Mouse (Mus musculus) midbrain, embryonic 14.5 days (tissue): Measurements from ENCODE around the gene Hif3a. TPM values are rescaled to one million over a fixed set of nuclear protein-coding genes. Genes with fewer than 3 reads are reported as not detected.
A peak's percentile ranks its signal among the peaks of the same experiment; 100 is the strongest.
"Not testable (repeated sequence)": the region's sequence is repeated elsewhere in the genome, so short reads cannot be mapped to it uniquely, and the experiment has no call there.

Experiments used
- ATAC-seq: fragments of 200-750 bp; cut with Nextera tagmentation; 2 replicates; pipeline ENCODE4 v1.8.0; 2017; ENCODE audit warnings: moderate number of reproducible peaks, moderate library complexity; ENCODE audit not compliant: low FRiP score, low TSS enrichment
- DNase-seq: peaks from one replicate; pipeline ENCODE4 v3.0.0-alpha.2; 2015
- H3K27ac ChIP-seq: fragments of 300-500 bp; sonication (generic); replicated peaks from 2 replicates; pipeline ENCODE4 v1.5.1; 2014; ENCODE audit warnings: mild to moderate bottlenecking, low read depth, low read length, moderate library complexity
- H3K27me3 ChIP-seq: fragments of 300-500 bp; sonication (generic); 2 replicates; pipeline ENCODE4 v1.6.1; 2014; ENCODE audit warnings: low read length, control low read depth, mixed read lengths; ENCODE audit not compliant: control insufficient read depth, insufficient read depth
- H3K36me3 ChIP-seq: fragments of 300-500 bp; sonication (generic); 2 replicates; pipeline ENCODE4 v1.6.1; 2014; ENCODE audit warnings: low read length, control low read depth; ENCODE audit not compliant: control insufficient read depth, insufficient read depth
- H3K4me1 ChIP-seq: fragments of 300-500 bp; sonication (generic); 2 replicates; pipeline ENCODE4 v1.6.1; 2014; ENCODE audit warnings: mild to moderate bottlenecking, antibody characterized with exemption, low read length, control low read depth; ENCODE audit not compliant: control insufficient read depth, insufficient read depth
- H3K4me2 ChIP-seq: fragments of 300-500 bp; sonication (generic); 2 replicates; pipeline ENCODE4 v1.6.1; 2014; ENCODE audit warnings: mild to moderate bottlenecking, low read length, moderate library complexity
- H3K4me3 ChIP-seq: fragments of 300-500 bp; sonication (generic); replicated peaks from 2 replicates; pipeline ENCODE4 v1.5.1; 2014; ENCODE audit warnings: low read depth, low read length
- H3K9ac ChIP-seq: fragments of 300-500 bp; sonication (generic); replicated peaks from 2 replicates; pipeline ENCODE4 v1.6.1; 2014; ENCODE audit warnings: mild to moderate bottlenecking, low read length, moderate library complexity
- H3K9me3 ChIP-seq: fragments of 300-500 bp; sonication (generic); 2 replicates; pipeline ENCODE4 v1.6.1; 2016; ENCODE audit warnings: low read length, control low read depth, mixed read lengths; ENCODE audit not compliant: control insufficient read depth
- WGBS: fragments of 180-500 bp; shearing (Covaris S2); extraction: QIAGEN DNeasy Blood & Tissue Kit; methylation state at CpG from one replicate; pipeline ENCODE4 v1.1.7; 2014; 5-methylcytosine and 5-hydroxymethylcytosine counted together
- polyA plus RNA-seq: library from polyadenylated mRNA; unstranded; fragments of >200 nt; fragmentation: Nextera tagmentation; extraction: Ambion mirVana; gene quantifications from 2 replicates; pipeline ENCODE4 v1.2.1, GENCODE M21; 2014

The Hif3a gene
- 1.5 and 4.6 TPM in 2 replicates for polyA plus RNA-seq

DNA sequence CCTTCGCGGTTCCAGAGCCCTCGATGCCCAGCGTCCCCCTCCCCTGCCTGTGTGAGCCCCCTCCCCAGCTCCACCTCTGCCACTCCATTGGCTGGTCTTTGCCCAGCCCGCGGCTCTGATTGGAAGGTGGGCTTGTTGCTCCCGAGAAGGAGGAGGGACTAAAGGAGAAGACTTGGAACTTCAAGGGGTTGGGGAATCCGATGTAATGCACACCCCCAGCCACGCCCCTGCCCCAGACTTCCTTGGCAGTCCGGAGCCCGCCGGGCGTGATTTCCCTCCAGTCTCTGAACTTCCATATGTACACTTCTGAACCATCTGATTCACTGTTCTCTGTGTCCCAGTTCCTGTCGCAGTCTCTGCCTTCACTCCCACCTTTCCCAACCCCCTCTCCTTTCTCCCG, at the start of gene Hif3a:
Gene Hif3a (minus strand): TSS at position 39 of the 400 bp plus-strand sequence.
- 0% methylated on average over 15 of the region's 15 CpGs for WGBS
- H3K27ac ChIP-seq, result no peak within 1 kb of the TSS

DNA sequence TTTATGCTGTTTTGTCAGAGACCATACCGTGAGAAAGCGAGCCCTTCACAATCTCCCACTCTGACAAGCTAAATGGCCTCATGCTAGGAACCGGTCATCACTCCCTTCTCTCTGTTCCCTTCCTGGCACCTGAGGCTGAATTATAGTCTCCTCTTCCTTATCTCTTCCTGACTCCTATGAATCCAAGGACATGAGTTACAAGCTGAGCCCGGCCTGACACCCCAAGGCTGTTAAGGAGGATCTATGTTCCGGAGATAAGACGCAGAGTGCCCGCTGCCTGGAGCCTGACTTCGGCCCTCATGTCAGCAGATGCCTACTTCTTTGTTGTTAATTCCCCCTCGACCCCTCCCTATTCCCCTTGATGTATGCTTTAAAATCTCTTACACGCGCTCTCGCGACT, 39.4 kb upstream of the Hif3a start:
- not testable (repeated sequence) for H3K4me3 ChIP-seq, H3K27me3 ChIP-seq, H3K9ac ChIP-seq, H3K9me3 ChIP-seq, ATAC-seq, H3K36me3 ChIP-seq, H3K27ac ChIP-seq, H3K4me2 ChIP-seq, H3K4me1 ChIP-seq, DNase-seq
- WGBS, result 91% methylated on average over 13 of the region's 13 CpGs

More for the DNA sequence above, at the start of gene Hif3a:
- H3K9ac ChIP-seq, result peak within 1 kb of the TSS; percentile 39; the same call in 1 of the 2 replicates
- peak within 1 kb of the TSS; percentile 64 for H3K4me2 ChIP-seq
- peaks cover 16% of the 10 kb centered on the region for H3K27me3 ChIP-seq
- peak; percentile 81 for ATAC-seq
- DNase-seq, result peak; percentile 85
- H3K36me3 ChIP-seq, result no peaks in the 10 kb centered on the region
- H3K4me1 ChIP-seq, result peaks cover 22% of the 10 kb centered on the region
- H3K4me3 ChIP-seq, result peak within 1 kb of the TSS; percentile 35
- no peaks in the 10 kb centered on the region for H3K9me3 ChIP-seq

DNA sequence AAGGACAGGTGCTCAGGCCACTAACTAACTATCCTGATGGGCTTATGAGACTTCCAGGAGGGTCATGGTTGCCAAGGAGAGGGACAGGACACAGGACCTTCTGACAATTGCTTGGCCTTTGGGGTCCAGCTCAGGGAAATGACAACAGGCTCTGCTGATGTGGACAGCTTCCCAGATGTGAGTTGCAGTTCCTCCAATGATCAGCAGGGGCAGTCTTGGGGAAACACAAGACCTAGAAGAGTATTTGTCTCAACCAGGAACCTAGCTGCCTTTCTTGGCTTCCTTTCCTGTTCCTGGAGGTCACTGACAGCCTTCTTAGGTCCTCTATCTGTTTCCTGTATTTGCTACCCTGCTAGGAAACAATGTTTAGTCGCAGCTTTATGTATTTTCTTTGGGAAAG, 29.1 kb upstream of the Hif3a start:
- WGBS, result 13% methylated on average over 1 of the region's 1 CpGs
- Histone ChIP-seq H3K9me3 (no peaks in the 10 kb centered on the region), H3K9ac (no peak overlapping the region), H3K27me3 (no peaks in the 10 kb centered on the region), H3K27ac (no peak overlapping the region), H3K4me1 (no peaks in the 10 kb centered on the region), H3K4me2 (no peak overlapping the region), H3K4me3 (no peak overlapping the region), H3K36me3 (no peaks in the 10 kb centered on the region)
- DNase-seq (no peak), ATAC-seq (no peak)

DNA sequence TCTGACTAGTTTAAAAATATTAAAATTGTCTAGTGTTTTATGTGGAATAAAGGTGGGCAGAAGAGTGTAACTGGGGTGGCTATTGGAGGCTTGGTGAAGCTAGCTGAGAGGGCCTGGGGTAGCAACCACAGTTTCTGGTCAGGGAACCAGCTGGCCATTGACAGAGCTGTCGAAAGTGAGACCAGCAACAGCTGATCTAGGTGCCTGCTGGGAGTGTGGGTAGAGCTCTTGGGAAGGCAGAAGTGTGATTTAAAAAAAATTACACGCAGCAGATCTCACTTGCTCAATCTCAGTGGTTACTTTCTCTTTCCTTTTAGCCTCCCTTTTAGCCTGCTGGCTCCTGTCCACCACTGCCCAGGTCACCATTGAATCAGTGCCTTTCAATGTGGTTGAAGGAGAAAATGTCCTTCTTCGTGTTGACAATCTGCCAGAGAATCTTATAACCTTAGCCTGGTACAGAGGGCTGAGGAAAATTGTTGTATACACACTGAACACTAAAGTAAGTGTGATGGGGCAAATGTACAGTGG, 27.9 kb upstream of the Hif3a start:
- H3K9me3 ChIP-seq, result no peaks in the 10 kb centered on the region
- WGBS, result 63% methylated on average over 3 of the region's 3 CpGs
- ATAC-seq (no peak), DNase-seq (no peak)
- H3K36me3 ChIP-seq, result no peaks in the 10 kb centered on the region
- no peaks in the 10 kb centered on the region for H3K4me1 ChIP-seq
- H3K4me3 ChIP-seq, result no peak overlapping the region
- no peak overlapping the region for H3K4me2 ChIP-seq
- H3K9ac ChIP-seq, result no peak overlapping the region
- H3K27ac ChIP-seq, result no peak overlapping the region
- H3K27me3 ChIP-seq, result no peaks in the 10 kb centered on the region

DNA sequence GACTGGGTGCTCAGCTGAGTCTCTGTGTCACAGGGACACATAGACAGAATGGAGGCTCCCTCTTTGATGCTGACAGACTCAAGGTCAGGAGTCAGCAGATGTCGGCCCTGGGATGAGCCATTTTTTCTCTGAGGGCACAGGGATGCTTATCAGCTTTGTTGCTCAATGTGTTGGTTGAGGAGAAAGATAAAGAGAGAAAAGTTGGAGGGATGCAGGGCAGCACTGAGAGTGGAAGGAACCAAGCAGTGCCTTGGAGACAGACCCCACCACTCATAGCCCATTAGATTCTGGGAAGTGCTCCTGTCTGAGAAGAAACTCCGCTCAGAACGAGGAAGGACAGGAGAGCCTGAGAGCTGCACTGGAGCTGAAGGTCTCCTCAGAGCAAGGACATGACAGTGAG, 25.5 kb upstream of the Hif3a start:
- Histone ChIP-seq H3K9me3 (no peaks in the 10 kb centered on the region), H3K9ac (no peak overlapping the region), H3K27ac (no peak overlapping the region), H3K4me2 (no peak overlapping the region), H3K27me3 (no peaks in the 10 kb centered on the region), H3K4me1 (no peaks in the 10 kb centered on the region), H3K36me3 (no peaks in the 10 kb centered on the region), H3K4me3 (no peak overlapping the region)
- no peak for ATAC-seq
- WGBS, result 84% methylated on average over 3 of the region's 3 CpGs
- no peak for DNase-seq

DNA sequence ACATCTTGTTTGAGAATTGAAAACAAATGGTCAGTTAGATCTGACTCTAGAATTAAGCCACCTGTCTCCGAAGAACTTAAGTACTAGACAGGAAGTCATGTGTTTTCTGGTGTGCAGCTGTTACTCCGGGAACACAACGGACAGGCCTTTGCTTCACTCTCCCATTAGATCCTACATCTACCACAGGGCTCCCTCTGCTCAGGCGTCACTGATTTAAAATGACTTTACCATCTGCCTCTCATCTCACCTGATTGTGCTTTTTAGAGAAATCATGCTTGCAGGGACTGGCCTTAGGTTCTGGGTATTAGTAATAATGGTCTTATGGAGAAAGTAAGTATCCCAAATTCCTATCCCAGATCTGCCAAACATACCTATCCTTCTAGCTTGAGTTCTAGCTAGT, 20.5 kb upstream of the Hif3a start:
- DNase-seq (no peak), ATAC-seq (no peak)
- Histone ChIP-seq H3K4me3 (no peak overlapping the region), H3K36me3 (no peaks in the 10 kb centered on the region), H3K4me2 (no peak overlapping the region), H3K27ac (no peak overlapping the region), H3K9ac (no peak overlapping the region), H3K4me1 (no peaks in the 10 kb centered on the region), H3K9me3 (no peaks in the 10 kb centered on the region), H3K27me3 (no peaks in the 10 kb centered on the region)
- WGBS, result 87% methylated on average over 4 of the region's 4 CpGs

DNA sequence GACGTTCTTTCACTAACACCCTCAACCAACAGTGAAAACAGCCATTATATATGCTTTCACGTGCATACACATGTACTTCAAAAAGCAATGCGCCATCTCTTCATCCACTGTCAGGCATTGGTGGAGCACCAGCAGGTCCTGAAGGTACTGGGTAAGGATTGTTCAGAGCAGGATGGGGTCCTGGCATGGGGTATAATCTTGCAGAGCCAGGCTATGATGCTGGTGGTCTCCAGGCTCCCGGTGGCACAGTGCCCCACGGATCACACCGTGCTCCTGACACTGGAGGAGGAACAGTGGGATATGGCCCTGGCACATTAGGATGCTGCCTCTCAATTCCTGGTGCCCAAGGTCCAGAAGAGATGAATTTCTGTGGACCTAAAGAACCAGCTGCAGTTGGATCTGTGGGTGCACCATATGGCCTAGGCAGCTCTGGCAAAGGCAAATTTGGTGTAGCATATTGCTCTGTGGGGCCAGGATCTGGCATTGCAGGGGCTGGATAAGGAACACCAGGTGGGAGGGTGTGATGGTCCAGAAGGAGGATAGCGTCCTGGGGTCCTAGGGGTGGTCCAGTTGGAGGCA, 15.9 kb upstream of the Hif3a start:
- H3K4me2 ChIP-seq, result no peak overlapping the region
- no peak for DNase-seq
- no peaks in the 10 kb centered on the region for H3K9me3 ChIP-seq
- no peak overlapping the region for H3K27ac ChIP-seq
- ATAC-seq, result no peak
- 88% methylated on average over 7 of the region's 7 CpGs for WGBS
- no peak overlapping the region for H3K4me3 ChIP-seq
- no peaks in the 10 kb centered on the region for H3K27me3 ChIP-seq
- no peaks in the 10 kb centered on the region for H3K4me1 ChIP-seq
- no peak overlapping the region for H3K9ac ChIP-seq
- no peaks in the 10 kb centered on the region for H3K36me3 ChIP-seq

DNA sequence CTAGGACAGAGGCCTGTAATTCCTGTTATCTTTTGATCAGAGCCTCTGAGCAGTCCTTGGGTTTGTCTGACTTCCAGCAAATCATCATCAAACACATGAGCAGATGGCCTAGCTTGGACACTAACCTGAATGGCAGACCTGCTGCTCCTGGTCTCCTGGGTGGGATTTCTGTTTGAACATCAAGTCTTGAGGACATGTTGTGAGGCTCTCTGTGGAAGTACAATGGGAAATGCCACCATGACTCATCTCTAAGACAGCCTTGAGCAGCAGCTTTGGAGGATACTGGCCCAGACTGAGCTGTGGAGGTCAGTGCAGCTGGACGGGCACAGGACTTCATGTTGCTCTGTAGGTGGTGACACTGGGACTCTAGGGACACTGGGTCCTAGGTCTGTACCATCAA, 14.3 kb upstream of the Hif3a start:
- Histone ChIP-seq H3K9me3 (no peaks in the 10 kb centered on the region), H3K27ac (no peak overlapping the region), H3K4me2 (no peak overlapping the region), H3K27me3 (no peaks in the 10 kb centered on the region), H3K4me3 (no peak overlapping the region), H3K9ac (no peak overlapping the region), H3K36me3 (no peaks in the 10 kb centered on the region), H3K4me1 (no peaks in the 10 kb centered on the region)
- ATAC-seq (no peak), DNase-seq (no peak)
- 100% methylated on average over 1 of the region's 1 CpGs for WGBS

DNA sequence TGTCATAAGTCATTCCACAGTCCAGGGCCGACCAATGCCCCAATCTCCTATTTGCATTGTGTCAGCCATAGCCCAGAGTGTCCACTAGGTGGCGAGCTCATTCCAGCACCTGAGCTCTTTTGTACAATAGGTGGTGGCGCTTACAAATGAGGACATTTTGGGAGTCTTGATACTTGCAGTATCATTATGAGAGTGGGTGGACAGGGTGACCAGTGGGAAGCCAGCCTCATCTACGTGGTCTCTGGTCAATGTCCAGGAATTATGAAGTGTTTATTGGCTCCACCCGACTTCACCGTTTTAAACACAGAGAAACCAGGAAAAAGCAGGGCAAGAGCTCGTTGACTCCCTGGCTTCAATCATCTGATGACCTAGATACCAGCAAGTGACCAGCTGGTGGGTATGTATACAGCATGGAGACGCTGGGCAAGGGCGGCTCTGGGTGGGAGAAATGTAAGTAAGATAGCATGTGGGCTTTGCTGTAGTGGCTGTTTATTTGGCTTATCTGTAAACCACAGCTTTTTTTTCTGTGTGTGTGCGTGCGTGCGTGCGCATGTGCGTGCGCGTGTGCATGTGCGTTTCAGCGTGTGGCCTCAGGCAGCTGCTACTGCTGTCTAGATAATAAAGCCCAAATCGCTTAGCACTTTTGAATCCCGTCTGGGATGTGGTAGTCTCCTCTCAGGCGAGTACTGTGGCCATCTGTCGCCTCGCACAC, 11.8 kb upstream of the Hif3a start, which contains the start of gene Psg16:
Gene Psg16 (plus strand): TSS at position 137 of the 712 bp plus-strand sequence.
- no peaks in the 10 kb centered on the region for H3K4me1 ChIP-seq
- 69% methylated on average over 23 of the region's 23 CpGs for WGBS
- H3K4me2 ChIP-seq, result peak within 1 kb of the TSS; percentile 27
- DNase-seq (peak; percentile 87), ATAC-seq (peak; percentile 46)
- H3K36me3 ChIP-seq, result no peaks in the 10 kb centered on the region
- H3K4me3 ChIP-seq, result peak within 1 kb of the TSS; percentile 12; the same call in 1 of the 2 replicates
- H3K9me3 ChIP-seq, result no peaks in the 10 kb centered on the region
- no peaks in the 10 kb centered on the region for H3K27me3 ChIP-seq
- H3K27ac ChIP-seq, result no peak within 1 kb of the TSS
- H3K9ac ChIP-seq, result no peak within 1 kb of the TSS
